Mouse (Mus musculus): Measurements from ENCODE around the gene Cd300lf.

- no peak for TF ChIP-seq CTCF (conservative IDR thresholded peaks at IDR 0.05; ENCODE audit: insufficient read depth, insufficient read length, low read depth, low read length)
- no peak for TF ChIP-seq POLR2A (IDR thresholded peaks at IDR 0.05; ENCODE audit: low read depth, low read length)
These were observed 30.7 kb upstream of the Cd300lf start for GRCm38 (mm10) chr11:115164341-115164975.
